Mouse (Mus musculus) lung, postnatal 10 days (tissue): ENCODE measurements at regions not wholly inside any gene's neighbourhood (a gene's known extent, or its start where the extent isn't known, plus 50 kb on each side); places are given as distances from the start of the nearest gene placed in this dataset.

Experiments
- DNase-seq: peaks from one replicate; pipeline ENCODE4 v3.0.0; 2021

DNA sequence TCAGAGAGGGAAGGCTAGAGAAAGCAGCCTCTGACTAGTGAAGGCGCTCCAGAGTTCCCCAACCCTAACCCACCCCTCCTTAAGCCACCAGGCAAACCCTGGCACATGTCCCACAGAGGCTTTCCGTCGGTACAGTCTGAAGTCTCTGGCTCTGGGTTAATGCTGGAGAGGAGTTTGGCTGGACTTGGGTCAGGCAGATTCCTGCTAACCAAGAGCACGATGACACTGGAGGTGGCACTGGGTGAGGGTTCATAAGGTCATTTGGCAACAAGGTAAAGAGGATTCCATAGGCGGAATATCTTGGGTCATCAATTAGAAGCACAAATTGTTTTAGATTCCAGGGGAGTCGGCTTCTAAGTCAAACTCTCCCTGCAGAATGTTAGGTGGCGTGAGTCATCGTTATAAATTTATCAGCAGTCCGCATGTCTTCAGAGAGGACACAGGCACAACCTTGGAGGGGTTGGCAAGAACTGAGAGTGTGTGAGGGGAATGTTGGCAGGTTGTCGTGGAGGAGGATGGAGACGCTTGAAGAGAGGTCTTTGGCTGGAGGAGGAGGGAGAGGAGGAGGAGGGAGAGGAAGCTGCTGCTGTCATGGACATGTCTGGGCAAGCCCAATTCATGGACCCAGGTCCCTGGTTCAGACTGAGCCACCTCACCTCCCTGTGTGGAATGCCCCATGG lies 138.4 kb downstream of the Utp6 start:
- DNase-seq: no peak

DNA sequence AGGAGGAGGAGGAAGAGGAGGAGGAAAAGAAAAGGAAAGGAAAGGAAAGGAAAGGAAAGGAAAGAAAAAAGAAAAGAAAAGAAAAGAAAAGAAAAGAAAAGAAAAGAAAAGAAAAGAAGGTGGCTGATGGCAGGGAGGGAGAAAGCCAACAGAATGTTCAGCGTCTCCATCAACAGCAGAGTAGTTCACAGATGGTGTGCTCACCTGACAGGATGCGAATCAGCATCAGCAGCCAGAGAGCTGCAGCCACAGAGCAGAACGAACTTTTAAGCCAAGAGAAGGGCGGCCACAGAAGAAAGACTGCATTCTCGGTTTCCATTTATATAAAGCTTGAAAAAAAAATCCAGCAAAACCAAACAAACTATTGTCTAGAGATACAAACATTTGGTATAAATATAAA lies 140.2 kb downstream of the Utp6 start:
- DNase-seq: no peak

DNA sequence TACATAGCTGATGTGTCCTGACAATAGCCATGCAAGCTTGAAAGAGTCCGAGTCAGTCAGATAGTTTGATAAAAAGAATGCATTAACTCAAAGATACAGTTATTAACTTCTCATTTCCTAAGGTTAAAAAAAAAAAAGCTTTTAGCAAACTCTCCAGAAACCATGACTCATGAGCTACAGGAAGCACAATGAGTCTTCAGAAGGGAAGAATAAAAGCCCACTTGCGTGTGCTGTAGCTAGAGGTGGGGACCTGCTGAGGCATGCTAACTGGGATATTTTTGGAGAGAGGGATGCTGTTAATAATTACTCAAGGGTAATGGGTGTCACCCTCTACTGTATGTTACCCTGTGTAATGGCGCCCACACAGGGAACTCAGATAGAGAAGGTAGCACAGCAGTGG lies 147.0 kb downstream of the Utp6 start:
- no peak for DNase-seq

DNA sequence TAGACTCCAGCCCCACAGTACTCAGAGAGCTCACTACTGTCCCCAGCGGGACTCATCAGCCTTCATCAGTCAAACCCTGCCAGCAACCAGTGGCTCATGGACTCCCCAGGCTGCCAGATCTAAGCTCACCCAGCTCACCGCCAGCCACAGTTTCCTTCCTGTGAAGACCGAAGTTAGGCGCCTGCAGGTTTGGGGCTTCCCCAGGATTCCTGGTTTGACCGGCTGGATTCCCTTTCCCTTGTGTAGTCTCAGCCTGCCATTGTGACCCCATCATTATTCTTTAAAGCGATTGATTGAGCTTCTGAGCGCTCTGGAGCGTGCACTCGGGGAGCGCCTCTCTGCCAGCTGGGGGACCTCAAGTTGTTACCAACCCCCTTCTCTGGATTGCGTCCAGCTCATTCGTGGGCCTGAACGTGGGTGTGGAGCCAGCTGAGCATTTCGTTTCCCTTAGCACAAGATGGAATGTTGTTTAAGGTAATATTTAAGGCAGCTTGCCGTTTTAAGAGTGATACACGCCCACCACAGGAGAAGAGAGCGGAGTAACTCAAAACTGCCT lies 155.2 kb downstream of the Utp6 start:
- peak; percentile 60 for DNase-seq

DNA sequence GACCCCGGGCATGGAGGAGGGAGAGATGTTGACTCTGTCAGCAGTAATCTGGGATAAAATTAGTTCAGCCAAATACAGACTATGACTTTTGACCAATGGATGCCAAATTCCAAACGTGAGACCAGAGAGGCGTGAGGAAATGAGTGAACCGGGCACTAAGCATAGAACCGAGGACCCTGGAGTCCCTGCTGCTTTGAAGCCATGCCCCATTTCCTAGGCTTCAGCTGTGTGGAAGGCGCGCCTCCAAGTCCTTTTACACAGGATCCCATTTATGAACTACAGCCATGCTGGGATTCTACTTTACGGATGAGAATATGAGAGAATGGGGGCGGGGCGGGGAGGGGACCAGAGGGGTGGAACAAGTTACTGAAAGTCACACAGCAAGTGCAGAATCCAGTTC lies 155.8 kb downstream of the Utp6 start:
- no peak for DNase-seq

DNA sequence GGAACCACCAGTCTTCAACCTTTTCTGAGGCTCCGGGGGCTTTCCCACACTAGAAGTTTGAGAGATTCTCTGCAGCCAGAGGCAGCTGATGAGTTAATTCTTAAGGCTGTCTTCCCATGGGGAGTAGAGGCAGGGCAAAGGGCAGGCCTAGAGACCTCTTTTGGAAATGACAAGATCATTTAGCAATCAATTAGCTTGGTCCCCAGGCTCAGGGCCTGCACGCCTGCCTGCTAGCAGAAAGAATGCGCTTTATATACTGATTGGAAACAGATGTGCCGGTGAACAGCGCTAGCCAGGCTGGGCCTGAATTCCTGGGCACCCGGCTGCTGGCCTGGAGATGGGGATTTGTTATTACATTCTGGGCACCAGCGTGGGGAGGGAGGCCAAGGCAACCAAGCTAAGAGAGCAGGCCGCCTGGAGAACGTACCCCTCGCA lies 156.2 kb downstream of the Utp6 start:
- DNase-seq: peak; percentile 56

DNA sequence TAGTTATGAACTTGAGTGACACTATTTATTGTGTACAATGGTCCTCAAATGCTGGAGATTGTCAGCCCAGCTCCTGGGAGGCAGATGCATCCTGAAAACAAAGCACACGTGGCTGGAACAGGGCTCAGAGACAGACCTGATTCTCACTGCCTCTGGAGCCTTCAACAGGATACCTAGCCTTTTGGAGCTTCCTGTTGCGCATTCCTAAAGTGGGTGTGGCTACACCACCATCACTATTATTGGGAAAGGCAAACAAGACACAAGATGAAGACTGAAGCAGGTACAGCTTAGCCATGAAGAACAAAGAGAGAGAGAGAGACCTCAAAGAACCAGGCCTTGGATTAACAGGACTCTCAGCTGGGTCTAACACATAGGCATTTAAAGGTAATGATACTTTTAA lies 158.2 kb downstream of the Utp6 start:
- DNase-seq: no peak

DNA sequence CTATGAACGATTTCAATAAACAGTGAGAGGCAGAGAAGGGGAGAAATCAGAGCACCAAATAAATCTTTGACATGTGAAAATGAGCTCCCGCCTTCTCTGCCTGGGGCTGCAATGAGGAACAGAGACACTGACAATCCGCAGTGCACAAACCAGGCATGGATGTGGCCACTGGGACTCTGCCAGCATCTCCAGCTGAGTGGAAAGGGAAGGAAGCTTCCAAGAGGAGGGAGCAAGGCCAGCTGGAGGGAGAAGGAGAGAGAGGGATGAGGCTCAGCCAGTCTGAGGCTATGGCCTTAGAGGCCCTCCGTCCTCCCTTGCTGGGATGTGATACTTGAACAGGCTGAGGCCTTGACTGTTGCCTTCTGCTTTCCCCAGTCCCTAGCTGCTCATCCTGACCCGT lies 159.2 kb downstream of the Utp6 start:
- DNase-seq: peak; percentile 90

DNA sequence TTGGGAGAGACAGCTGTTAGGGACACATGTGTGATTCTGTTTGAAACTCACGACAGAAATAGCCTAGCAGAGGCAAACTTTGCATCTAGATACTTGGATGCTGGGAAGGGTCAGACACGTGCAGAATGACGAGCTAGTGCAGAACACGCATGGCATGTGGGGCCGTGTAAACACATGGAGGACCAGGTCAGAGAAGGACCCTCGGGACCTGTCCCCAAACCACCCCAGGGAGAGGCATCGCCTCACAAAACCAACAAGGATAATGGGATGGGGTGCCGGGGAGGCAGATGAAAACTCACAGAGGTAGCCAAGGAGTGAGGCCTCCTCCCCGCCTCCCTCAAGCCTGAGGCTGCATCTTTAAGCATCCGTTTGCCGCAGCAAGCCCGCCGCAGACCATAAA lies 159.6 kb downstream of the Utp6 start:
- peak; percentile 59 for DNase-seq

DNA sequence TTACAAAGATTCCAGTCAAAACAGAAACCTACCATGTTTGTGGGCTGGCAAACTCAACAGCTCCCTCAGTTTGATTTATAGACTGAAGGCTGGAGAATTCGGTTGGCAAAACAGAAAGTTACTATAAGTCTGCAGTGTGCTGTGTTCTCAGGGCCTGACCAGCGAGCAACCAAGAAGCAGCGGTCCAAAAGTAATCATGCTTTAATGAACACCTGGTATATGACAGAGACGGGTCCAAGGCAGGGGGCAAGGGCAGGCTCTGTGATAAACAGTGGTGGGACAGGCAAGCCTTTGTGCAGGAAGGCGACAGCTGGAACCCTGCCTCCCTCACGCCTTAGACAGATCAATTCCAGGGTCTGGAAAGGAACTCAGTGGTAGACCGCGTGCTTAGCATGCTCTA lies 161.9 kb downstream of the Utp6 start:
- no peak for DNase-seq

DNA sequence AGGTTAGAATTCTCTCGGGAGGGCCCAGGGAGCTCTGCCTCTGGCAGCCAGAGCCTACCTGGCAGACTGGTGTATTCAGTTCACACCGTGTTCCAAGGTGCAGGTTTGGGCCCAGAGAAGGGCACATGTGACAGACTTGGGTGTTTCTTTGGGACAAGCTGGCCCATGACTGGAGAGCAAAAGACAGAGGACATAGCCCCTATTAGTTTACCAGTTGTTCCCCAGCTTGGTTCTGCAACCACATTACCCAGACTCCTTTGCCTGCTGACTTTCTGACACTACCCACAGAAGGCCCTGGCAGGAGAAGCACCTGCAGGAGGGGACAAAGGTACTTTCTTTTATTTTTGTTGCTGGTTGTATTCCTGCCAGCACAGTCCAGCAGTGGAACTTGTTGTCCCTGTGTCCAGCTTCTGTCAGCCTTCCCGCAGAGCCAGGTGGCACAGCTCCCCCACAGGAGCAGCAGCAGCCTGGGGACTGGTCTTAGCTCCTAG lies 173.9 kb downstream of the Utp6 start:
- DNase-seq: no peak

DNA sequence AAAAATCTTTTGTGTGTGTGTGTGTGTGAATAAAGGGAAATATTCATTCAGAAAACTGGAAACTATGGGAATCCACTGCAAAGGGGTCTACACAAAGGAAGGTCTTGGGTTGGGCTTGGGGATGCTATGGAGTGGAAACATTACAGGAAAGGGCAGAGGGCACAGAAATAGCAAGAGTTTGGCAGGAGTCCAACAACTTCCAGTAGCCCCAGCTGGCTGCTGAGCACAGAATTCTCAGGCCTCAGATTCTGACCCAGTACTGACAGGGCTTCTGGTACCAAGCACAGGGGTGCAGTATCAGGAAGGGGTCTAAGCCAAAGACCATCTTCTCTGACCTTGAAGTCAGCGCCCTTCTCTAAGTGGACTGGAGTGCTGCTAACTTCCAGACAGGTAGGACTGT lies 174.4 kb downstream of the Utp6 start:
- no peak for DNase-seq

DNA sequence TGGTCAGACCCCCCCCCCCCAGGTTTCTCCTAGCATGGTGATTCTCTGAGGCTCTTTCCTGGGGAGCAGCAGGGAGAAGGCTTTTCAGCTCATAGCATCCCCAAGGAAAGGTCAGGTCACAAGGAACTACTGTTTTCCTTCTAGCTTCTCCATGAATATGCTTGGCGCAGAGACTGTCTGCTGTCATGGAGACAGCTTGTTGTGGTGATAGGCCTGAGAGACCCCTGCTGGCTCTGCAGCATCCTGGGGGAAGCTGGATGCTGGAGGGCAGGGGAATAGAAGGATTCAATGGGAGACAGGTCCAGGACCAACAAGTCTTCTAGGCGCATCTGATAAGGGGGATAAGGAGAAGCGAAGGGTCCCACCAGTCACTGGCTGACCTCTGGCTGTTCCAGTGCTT lies 178.1 kb downstream of the Utp6 start:
- no peak for DNase-seq

DNA sequence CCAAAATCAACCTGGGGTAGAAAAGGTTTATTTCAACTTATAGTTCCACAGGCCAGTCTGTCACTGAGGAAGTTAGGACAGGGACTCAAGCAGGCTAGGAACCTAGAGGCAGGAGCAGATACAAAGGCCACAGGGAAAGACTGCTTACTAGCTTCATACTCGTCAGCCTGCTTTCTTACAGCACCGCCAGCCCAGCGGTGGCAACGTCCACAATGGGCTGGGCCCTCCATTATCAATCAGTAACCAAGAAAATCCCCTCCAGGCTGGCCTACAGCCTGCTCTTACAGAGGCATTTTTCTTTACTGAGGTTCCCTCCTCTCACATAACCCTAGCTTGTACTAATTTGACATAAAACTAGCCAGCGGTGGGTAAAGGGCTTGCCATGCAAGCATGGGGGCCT lies 180.2 kb downstream of the Utp6 start:
- no peak for DNase-seq

DNA sequence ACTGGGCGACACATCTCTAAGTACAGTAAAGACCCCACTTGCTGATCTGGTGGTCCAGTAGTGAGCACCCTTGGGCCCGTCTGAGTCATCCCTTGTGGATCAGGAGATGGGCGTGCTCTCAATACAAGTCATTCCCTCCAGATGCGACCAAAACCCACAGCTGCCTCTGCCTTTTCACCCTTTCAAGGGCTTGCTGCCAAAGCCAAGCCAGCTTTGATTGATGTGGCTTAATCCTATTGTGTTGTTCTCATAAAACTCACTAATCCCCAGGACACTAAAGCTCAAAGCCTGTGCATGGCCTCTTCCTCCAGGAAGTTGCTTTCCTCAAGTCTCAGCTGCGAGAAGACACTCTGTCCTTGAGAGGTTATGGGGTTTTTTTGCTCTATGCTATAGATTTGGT lies 182.4 kb downstream of the Utp6 start:
- DNase-seq: no peak

DNA sequence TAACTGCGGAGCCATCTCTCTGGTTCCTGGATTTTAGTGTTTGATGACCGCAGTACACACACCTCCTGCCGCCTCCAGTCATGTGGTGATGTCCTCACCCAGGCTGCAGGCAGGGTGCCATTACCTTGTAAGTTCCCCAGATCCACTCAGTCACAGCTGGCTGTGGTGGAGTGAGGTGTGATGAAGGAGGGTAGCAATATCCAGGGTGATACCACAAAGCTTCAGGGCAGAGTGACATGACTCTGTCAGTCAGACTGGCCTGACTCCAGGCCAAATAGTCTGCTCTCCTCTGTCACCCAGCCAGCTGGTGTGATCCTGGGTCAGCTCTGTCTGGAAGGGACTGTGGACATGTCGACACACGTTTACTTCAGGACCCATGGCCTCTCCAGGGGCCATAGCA lies 183.7 kb downstream of the Utp6 start:
- peak; percentile 57 for DNase-seq

DNA sequence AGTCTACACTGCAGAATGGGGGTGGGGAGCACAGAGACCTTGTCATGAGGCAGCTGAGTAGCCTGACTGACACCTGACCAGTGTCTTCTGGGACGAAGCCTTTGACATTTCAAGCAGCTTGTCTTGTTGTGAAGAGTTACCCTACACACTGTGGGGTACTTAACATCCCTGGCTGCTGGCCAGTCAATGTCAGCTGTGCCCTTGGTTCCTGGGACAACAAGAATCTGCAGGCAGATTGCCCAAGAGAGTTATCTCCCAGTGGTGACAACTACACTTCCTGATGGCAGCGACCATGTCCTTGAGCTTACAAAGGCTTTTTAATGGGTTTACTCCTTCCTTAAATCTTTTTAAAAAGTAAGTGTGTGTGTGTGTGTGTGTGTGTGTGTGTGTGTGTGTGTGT lies 184.2 kb downstream of the Utp6 start:
- peak; percentile 65 for DNase-seq

DNA sequence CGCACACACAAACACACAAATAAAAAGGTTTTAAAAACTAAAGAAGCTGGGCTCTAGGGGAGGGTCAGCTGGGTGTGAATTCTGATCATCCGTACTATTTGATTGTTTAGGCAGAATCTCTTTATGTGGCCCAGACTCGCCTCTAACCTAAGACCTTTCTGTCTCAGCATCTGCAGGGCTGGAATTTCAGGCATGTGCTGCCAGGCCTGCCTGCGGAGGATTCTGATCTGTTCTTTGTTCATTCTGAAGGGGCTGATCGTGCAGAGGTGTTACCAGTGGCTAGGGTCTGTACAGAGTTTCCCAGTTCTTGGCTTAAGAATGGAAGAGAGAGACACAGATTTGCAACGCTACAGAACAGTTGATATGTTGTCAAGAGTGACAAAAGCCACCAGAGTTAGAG lies 185.6 kb downstream of the Rab11fip4 start:
- DNase-seq: no peak

DNA sequence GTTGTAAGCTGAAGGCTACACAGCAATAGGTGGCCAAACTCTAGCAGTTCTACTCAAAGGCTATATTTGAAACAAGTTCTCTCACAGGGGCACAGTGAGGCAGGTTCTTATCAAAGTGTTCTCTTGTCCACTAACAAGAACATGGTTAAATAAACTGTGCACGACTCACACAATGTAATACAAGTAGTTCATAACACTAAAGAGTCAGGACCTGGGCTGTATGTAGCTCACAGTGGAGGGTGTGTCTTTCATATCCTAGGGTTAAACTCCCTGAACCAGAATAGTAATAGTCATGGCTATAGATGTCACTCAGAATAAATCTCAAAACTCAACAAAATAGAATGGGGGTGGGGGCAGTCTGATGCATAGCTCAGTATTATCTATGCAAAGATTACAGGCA lies 182.7 kb downstream of the Rab11fip4 start:
- DNase-seq: no peak

DNA sequence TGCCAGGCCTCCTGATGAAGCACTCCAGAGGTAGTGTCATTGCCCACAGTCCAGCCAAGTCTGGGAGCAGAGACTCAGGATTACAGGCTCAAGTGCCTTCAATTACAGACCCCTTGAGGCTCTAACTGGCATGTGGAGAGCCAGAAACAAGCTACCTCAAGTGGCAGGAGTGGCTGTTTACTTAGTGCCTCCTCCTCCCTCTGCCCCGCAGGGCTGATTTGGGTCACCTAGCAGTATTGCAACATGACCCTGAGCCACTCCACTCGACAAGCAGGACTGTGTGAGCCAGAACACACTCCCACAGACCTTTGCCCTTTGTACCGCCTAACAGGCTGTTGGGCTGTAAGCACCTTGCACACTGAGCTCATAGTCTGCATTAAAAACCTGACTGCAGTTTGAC lies 180.4 kb downstream of the Rab11fip4 start:
- peak; percentile 79 for DNase-seq

DNA sequence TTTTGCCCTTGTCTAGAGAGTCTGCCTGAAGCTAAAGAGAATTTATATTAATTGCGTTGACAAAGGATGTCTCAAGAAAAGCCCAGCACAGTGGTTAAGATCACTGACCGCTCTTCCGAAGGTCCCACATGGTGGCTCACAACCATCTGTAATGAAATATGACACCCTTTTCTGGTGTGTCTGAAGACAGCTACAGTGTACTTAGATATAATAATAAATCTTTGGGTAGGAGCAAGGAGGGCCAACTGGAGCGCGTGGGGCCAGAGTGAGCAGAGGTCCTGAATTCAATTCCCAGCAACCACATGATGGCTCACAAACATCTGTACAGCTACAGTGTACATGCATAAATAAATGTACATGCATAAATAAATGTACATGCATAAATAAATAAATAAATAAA lies 176.1 kb downstream of the Rab11fip4 start:
- no peak for DNase-seq

DNA sequence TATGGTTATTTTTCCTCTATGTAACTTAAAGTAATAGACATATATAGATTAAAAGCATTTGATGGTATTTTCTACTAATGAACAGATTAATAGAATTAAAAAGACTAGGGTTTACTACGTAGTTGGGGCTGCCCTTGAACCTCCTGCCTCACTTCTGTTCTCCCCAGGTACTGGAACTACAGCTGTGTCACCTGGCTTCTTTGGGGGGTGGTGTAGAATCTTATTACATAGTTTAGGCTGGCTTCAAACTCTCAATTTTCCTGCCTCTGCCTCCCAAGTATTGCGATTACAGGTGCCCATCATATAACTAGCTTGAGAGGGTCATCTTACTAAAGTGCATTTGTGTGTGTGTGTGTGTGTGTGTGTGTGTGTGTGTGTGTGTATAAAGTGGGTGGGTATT lies 175.0 kb downstream of the Rab11fip4 start:
- no peak for DNase-seq

DNA sequence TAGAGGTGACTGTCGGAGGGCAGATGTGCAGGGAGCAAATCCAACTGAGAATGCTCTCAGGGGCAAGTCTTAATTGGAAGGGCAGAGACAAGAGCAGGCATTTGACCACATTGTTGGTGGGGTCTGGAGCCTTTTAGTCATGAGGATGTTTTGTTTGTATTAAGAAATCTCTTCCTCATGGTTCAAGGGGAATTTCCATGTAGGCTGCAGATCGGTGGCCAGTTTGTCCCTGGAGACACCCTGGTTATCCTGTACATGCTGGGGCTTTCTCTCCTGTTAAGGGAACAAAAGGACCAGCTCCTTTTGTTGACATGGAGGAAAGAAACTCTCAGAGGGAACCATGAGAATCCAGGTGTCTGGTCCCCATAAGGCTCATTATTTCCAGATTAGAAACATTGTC lies 174.4 kb downstream of the Rab11fip4 start:
- DNase-seq: no peak

DNA sequence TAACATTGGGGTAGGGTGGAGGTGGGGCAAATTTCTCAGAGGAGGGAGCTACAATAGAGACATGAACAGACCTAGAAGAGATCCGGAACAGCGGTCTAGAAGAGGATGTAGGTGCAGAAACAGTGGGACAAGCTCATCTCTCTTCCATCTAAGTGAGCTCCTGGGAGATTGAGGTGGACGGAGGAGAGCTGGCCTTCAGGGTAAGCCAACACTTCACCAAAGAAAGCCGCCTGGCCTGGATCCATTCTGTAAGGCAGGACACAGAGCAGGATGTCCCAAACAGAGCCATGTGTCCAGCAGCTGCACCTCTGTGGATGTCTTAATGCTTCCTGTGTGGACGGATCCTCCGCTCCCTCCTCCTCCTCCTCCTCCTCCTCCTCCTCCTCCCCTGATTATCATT lies 173.0 kb downstream of the Rab11fip4 start:
- DNase-seq: no peak

DNA sequence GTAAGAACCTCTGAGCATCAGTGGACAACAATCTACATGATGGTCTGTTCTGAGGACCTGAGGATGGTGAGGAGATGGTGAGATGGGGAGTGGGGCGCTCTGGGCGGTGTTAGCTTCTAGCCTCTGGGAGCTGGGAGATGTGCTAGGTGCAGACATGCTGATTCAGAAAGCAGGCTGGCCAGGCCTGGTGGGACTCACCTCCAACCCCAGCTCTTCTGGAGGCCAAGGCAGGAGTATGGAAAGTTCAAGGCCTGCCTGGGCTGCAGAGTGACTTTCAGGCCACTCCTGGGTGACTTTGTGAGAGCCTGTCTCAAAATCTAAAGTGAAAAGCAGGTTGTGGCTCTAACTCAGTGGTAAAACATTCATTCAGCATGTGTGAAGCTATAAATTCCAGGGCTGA lies 171.6 kb downstream of the Rab11fip4 start:
- no peak for DNase-seq
